Mouse (Mus musculus): ENCODE results near the gene Srsf11.

GRCm38 (mm10) chr3:157995726-157996125 lies 40.7 kb downstream of the Srsf11 start:
- TF ChIP-seq CTCF (IDR thresholded peaks at IDR 0.05; ENCODE audit: low read depth) (no peak), EP300 (IDR thresholded peaks at IDR 0.05; ENCODE audit: low read depth) (no peak)
